Mouse (Mus musculus) CD8-positive naive resting alpha-beta T cell, adult 2 months (primary cell): ENCODE results near the gene Astn2.
"Not testable (repeated sequence)": the region's sequence is repeated elsewhere in the genome, so short reads cannot be mapped to it uniquely, and the experiment has no call there.

Source experiments
- DNase-seq, 2 experiments: peaks; one replicate each; pipeline ENCODE4 v3.0.0; 2022; ENCODE audit warnings: low read depth in 2 of 2, low spot score in 2 of 2

Gene Astn2

DNA sequence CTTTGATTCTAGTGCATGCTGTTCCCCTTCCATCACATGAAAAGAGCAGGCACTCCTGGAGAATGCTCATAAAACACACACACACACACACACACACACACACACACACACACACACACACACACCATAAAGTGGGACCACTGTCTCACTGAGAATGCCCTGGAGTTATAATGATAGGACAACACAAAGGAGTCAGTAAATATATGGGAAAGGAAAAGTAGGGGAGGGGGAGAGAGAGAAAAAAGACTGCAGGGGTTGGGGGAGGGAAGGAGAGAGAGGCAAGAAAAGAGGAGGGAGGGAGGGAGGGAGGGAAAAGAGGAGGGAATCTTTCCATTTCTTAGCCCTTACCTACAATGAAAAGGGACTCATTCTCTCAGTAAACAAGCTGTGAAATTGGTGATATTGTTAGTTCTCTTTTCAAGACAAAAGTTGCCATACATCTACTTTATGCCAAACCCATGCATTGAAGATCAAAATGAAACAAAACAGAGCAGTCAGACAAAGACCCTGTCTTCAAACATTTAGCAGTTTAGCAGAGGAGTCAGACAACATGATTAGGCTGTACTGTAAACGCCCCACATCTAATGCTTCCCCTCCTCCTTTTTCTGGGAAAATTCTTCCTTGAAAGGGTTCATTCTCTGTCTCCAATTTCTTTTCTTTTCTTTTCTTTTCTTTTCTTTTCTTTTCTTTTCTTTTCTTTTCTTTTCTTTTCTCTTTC lies 717.2 kb downstream of the Astn2 start:
- no peak for DNase-seq

DNA sequence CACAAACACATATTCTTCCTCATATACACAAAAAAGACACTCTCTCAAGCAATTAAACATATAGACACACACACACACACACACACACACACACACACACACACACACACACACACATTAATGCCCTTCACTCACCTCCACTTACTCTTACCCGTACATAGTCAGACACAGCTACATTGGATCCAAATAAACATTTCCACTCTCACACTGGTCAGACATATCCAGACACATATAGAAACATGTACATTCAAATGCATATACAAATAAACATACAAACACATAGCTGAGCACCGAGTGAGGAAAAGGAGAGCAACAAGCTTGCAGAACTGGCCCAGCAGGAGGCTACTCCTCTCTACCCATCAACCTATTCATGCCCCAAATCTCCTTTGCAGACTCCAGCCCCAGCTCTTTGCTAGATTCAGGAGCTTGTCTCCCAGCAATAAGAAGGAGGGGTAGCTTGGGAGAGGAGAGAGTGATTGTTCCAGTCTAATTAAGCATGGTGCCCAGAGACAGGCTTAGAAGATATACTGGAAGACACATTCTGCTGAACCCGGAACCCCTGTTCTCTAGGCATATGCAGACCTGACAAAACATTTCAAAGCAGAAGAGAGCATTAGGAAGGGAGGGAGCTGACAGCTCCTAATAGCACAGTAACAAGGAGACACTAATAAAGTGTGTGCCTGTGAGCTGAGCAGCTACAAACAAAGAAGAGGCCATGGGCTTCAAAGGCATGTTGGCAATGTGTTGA lies 718.0 kb downstream of the Astn2 start:
- DNase-seq, result no peak

DNA sequence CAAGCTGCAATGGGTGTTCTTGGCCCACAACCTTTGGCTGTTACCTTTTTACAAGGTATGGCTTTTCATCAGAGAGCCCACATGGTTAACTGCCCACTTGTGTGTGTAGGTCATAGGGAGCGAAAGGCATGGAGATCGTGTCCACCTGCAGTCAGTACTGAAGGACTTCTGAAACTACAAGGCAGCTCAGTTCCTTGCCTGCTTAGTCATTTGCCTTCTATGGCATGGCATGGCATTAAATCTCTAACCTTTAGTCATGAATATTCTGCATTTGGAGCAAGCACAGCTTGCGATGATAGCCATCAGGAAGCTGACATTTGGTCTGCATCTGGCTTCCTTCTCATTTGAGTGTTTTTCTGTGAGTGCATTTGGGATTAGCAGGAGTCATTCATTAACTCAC lies 720.0 kb downstream of the Astn2 start:
- no peak for DNase-seq

DNA sequence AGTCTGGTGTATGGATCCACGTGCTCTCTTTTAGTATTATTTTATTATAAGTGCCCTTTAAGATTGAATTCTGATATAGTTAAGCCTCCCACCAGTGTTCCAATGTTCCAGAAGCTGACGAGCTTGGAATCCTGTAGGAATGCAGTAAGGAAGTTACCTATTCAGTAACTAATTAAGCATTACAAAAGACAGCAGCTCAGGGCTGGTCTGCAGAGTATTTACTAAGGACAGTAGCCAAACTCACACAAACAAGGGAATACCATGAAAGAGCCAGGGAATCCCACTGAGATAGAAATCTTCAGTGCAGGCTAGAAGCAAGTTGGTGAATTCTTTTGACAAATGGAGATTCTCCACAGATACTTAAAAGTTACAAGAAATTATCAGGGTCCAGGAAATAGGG lies 724.6 kb downstream of the Astn2 start:
- not testable (repeated sequence) for DNase-seq

DNA sequence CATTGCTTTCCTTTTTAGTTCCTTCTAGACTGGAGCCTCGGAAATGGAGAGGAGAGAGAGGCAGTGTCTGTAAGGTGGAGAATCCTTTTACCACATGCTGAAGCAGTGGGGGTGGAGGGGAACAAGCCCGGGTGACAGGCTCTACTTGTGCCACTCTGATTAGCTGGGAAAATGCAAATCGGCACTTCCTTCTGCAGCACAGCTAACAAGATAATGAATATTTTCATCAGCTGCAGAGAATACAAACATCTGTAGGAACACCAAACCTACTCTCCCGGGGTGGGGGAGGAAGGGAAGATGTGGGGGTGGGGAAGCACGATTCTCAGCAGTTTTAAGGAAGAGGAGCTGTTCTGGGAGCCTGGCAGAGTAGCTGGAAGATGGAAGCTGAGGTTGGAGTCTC lies 725.5 kb downstream of the Astn2 start:
- DNase-seq, result no peak

DNA sequence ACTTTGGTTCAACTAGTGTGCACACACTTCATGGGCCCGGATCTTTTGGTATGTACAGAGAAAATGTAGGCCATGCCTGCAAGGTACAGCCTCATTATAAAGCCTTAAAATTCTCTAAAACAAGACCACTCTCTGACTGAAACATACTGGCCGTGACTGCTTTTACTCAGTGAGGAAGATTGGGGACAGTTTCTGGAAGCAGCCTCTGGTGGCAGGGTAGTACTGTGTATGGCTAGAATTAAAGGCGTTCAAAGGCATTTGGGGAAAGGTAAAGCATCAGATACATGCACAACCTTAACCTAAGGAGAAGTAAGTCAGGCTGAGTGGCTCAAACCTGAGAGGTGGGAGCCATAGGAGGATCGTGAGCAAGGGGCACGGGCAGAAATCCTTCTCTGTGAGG lies 725.9 kb downstream of the Astn2 start:
- no peak for DNase-seq

DNA sequence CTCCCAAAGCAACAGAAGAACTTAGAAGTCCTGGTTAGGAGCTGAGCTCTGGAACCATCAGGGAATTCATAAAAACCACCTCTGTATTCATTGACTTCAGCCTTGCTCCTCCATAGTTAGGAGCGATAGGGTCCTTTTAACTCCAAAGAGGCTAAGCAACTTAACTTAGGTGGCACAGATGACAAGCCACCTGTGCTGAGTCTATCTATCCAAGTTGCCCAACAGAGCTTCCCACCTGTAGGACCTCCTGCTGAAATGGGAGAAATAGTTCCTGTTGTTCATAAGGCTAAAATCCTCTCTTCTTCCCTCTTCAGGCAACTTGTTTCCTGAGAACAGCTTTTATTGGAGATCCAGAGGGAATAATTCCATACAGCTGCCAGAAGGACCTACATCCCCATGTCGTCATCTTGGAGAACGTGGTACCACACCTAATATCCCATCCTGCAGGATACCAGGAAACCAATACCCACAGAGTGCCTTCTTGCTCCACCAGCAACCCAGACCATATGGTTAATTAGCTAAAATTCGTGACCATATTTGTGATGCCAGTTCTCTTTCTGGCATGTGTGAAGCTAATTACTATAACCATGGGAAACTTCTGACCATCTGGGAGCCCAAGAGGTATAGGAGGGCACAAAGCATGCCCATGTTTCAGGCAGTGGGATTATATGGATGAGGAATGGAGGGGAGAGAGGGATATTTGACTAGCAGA lies 730.0 kb downstream of the Astn2 start:
- DNase-seq, result no peak

DNA sequence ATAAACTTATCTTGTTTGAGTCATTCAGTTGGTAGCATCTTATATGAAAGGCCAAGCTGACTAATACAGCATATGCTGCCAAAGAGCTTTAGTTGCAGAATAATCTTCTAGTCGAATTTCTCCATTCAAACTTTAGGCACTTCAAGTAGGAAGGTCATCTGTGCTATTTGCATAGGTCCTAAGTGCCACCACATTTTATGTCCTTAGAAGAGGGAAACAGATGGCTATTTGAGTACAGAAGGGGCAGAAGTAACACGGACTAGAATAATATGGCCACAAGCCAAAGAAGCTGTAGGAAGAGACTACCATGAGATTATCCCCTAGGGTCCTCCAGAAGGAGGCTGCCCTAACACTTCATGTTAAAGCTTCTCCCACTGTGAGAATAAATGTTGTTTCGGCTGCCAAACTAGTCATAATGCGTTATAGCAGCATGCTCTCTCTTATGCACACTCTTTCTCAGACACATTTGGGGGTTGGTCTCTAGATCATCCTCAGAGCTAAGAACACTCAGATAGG lies 730.9 kb downstream of the Astn2 start:
- DNase-seq, result no peak

DNA sequence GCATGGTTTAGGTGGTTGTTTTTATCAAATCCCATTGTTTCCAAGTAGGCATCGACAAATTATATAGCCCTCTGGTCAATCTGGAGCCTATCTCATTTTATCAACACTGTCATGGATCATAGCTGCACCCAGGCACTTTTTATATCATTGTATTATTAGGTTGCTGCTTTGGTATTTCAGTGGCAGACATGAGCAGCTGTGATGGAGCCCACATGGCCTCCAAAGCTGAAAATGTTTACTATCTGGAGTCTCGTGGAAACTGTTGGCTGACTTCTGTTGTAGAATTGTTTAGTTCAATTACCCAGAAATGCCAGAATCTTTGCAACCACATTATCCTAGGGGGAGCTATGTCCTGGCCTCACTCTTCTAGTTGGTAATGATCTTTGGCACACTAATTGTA lies 732.1 kb downstream of the Astn2 start:
- DNase-seq, result no peak

DNA sequence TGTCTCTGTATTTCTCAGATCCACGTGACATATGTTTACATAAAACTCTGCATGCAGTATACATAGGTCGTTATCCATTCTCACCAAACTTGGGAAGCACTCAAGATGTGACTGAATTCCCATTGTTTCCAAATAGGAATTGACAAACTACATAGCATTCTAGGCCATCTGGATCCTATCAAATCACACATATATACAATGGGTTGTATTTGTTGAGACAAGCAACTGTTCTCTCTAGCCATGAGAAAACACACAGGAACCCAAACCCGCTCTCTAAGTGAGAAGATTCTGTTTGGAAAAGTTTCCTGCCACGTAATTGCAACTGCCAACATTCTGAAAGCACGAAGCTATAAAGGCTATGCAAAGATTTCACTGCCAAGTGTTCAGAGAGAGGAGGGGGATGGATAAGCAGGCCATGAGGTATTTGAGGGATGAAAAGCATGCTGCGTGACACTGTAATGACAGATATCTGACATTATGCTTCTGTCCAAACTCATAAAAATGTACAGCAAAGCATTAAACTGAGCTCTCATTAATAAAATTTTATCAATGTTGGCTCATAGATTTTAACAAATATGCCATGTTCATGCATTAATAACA lies 732.7 kb downstream of the Astn2 start:
- no peak for DNase-seq

DNA sequence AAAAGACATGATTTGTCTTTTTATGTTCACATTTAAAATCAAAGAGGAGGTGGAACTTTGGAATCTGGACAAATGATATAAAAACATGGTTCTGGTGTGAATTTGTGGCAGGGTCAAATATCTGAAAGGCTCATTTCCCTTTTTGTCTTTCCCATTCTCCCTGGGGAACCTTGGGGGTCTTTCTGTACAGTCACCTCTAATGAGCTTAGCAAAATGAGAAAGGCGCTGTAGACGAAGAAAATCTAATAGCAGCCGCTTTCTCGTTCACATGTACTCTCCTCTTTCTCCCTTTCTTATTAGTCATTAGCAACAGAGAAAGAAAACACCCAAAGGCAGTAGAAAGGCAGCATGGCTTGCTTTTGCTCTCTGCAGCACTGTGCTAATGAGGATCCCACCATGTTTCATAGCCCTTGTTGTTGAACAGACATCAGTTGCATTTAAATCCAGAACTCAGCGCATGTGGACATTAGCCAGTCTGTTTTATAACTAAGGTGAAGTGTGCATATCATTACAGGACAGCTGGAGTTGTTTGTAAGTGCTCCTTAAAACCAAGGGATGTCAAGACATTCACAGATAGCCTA lies 737.3 kb downstream of the Astn2 start:
- no peak for DNase-seq

DNA sequence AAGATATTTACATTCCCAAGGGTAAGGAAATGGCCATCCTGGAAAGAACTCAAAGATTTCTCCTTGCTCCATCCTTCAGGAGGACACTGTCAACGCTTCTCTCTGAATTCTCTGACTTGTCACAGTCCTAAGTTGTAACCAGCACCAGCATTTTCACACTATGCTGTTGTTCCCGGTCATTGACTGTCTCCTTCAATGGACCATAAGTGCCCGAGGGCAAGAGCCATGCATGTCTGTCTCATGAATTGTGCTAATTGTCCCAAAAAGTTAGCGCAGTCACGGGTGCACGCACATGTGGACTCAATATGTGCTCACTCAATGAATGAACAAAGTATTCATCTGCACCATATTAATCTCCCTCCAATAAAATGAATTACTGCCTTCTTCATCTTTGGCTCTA lies 741.2 kb downstream of the Astn2 start:
- DNase-seq, result no peak

DNA sequence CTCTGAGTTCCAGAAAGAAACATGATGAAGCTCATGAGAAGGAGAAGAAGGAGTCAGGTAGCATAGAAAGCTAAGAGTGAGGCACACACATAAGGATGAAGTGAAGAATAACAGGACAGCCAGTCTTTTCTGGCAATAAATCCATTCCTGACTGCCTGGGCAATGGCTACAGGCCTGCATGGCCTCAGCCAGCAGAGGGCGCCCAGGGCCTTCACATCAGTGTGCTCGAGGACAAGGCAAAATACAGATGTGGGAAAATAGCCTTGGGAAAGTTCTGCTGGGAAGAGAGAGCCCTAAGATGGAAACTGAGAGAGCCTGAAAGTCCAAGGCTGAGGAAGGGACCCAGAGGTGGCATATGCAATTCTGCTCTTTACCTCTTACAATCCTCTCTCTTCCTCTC lies 749.7 kb downstream of the Astn2 start:
- no peak for DNase-seq

DNA sequence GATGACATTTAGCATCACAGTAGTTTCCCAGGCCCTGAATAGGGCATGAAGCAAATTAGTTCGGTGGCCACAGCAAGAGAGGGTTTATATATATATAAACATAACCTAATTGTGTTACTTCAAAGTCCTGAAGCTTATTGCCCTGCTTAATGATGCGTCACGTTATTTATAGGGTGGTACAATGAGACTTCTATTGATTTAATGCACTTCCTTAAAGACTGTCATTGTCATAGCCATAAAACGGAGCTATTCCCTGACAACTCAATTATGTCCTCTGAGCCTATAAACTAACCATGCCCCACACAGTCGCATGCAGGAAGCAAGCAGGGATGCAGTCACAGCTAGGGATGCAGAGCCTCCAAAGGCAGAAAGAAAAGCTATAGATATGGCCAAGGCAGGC lies 761.8 kb downstream of the Astn2 start:
- no peak for DNase-seq

DNA sequence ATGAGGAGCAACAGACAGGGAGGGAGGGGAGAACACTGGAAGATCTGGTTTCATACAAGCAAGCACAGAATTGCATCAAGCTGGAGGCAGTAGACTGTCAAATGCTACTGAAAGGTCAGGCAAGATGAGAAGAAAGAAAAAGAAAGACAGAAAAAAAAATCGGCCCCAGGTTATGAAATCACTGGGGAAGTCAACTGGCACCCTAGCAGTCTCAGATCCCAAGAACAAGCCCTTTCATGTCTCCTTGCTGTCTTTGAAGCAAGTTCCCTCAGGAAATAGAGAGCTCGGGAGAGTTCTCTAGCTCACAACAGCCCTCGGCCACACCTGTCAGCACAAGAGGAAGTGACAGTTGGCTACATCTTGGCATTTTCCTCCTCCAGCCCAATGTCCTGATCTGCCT lies 766.2 kb downstream of the Astn2 start:
- DNase-seq, result no peak

DNA sequence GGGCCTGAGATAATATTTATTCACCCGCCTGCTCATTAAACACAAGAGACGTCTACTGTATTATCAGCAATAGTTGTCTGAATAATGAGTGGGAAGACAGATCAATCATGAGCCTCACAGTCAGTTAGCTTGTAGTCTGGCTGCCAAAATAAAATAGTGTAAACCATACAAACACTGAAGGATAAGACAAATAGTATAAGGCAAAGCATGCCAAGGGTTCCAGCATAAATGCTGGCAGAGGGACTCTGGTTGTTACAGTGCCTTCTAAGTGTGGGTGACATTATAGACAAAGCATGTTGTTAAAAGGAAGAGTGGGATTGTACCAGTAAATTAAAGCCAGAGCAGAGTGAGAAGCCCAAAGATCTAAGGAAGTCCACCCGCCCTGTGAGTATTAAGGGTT lies 784.3 kb downstream of the Astn2 start:
- no peak for DNase-seq

DNA sequence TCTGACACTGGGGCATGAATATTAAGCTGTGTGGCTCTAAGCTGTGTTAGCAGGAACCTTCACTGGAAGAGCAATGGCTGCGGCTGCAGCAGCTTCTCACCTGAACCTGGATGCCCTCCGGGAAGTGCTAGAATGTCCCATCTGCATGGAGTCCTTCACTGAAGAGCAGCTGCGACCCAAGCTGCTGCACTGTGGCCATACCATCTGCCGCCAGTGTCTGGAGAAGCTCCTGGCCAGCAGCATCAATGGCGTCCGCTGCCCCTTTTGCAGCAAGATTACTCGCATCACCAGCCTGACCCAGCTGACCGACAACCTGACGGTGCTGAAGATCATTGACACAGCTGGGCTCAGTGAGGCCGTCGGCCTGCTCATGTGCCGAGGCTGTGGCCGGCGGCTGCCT lies 791.3 kb downstream of the Astn2 start:
- no peak for DNase-seq

DNA sequence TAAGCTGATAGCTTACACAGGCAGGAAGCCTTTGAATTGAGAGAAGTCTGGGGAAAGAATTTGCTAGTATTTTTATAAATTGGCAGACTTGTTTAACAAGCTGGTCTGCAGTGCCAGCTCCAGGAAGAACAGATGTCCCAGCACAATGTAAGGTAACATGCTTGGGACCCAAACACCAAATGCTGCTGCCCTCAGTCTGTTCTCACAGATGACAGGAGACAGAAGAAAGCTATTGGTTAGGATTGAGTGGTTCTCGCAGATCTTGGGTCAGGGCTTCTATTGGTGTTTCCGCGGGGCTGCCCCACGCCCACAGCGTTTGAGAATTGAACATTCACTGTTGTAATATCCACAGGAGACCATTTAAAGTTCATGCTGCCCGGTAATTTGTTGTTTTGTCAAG lies 793.5 kb downstream of the Astn2 start:
- DNase-seq, result no peak

DNA sequence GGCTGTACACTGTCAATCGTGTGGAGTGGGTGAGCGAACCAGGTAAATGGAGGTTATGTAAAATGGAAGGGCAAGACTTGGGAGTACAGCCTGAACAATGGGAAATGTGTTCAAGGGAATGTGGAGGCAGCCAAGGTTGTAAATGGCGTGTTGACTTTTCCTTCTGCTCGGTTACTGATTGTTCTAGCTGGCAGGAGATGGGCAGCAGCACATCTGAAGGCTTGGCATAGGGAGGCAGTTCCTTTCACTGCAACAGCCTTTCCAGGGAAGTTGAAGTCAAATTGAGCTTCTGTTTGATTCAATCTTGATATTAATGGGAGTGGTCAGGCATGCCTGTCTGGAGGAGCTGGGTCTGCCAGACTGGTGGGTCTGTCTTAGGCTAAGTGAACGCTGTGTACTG lies 794.1 kb downstream of the Astn2 start:
- DNase-seq, result no peak

DNA sequence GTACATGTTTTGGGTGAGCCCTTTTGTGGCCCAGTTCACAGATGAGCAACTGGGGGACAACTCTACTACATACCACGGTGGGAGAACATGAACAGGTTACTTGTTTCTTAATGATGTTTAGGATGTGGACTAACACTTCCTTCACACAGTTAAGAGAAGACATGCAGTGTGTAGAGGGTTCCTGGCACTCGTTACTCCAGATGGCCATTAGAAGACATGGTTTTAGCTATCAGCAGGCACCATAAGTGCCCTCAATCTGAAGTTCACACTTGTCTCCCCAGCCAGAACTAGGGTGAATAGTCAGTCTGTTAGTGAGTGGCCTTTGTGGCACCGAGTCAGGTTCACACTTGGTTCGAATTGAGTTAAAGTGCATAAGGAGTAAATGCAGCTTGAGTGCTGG lies 796.3 kb downstream of the Astn2 start:
- DNase-seq, result no peak

DNA sequence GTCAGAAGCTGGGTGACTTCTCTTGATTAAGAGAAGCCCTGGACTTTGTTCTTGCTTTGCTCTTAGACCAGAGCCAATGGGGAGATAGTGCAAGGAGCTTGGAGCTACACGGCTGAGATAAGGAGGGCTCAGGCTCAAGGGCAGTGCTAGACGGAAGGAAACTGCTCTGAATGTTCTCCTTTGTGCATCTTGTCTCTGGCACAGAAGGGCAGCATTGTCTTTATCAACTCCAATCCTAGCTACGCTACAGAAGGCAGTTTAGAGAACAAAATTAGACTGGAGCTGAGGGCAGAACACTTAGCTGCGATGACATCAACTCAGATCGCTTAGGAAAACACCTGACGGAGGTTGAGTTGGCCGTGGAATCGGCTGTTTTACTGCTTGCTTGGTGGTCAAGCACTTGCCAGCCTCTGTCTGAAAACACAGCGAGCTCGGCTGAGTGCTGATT lies 797.2 kb downstream of the Astn2 start:
- no peak for DNase-seq
